Mouse (Mus musculus): ENCODE measurements at regions not wholly inside any gene's neighbourhood (a gene's known extent, or its start where the extent isn't known, plus 50 kb on each side); places are given as distances from the start of the nearest gene placed in this dataset.

DNA sequence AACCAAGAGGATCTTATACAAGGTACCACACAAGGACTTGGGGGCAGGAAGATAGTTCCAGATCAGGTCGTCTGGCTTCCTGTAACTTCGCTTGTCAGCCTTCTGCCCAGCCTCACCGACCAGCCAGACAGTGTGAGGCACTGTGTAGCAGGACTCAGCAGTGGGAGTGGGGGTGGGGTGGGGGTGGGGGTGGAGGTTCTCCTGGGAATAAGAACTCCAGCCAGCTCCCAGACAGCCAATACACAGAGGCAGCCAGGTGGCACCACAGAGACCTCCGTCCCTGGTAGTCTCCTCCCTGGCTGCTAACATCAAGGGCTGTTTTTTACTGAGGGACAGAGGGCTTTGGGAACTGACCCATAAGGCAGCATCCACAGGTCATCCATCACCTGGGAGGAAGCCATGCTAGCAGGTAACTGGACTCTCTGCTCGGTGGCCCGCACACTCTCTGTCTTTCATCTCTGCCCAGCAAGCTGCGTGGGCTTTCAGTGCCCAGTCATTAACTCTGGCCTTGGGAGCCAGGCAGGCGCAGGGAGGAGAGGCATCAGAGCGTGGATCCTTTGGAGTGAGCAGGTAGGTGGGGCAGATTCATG lies 60.3 kb upstream of the Wnt4 start:
- DNase-seq, result no peak

DNA sequence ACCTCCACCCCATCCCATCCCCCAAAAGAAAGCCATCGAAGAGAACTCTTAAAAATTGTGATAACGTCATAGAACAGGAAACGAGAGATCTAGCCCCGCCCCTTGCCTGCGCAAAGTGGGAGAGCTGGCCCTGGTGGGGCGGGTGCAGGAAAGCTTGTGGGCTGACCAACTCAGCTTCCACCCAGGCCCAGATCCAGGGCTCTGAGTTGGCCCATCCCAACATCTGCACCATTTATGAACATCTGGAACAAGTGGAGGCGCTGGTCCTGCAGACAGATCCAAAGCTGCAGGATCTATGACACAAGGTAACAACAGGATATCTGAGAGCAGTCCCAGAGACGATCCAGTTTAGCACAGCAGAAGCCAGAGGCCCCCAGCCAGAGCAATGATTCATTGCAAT lies 62.7 kb upstream of the Wnt4 start:
- DNase-seq, result peak; percentile 20

DNA sequence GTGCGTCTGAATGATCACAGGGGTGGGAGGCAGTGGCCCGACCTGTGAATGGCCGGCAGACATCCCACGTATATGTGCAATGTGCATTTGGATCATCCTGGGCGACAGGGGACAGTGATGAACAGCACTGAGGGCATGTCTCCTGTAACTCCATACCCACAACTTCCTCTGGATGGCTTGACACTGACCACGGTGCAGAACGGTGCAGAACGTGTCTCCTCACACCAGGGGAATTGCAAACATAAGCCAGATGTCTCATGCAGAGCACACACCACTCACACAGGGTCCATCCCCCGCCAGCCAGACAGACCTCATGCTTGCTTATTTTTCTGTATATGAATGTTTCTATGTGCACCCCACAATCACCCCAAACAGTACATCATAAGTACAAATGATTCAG lies 64.4 kb upstream of the Wnt4 start:
- DNase-seq, result no peak

DNA sequence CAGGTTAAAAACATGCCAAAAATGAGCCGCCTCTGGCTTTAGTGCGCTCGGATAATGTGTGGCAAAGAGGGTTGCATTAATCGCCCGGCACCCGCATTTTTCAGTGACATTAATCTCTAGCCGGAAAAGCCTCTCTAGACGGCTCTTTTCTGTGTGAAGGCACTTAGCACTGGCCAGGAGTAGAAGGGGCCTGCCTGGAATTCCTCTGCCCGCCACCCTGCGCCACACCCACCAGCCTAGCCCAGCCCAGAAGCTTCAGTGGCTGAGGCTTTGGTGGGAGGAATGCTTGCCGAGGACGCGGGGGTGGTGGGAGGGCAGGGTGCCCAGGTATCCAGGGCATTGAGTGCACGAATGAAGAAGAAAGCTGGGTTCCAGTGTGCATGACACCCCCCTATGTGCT lies 65.2 kb upstream of the Wnt4 start:
- DNase-seq, result no peak

DNA sequence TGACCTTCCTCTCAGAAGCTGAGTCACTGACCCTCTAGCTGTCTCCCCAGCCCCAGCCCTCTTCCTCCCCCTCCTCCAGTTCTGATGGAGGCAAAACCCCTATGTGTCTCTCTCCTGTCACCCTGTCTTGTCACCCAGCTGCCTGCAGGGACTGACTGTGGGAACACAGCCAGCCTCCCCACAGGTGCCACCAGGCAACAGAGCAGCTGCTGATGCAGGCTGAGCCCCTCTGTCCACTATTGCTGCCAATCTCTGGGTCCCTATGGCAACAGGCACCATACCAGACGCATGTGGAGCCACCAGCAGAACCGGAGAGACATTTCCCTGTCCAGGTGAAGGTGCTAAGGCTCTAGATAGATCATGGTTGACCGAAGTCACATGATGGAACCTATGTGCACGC lies 66.0 kb upstream of the Wnt4 start:
- DNase-seq, result no peak

DNA sequence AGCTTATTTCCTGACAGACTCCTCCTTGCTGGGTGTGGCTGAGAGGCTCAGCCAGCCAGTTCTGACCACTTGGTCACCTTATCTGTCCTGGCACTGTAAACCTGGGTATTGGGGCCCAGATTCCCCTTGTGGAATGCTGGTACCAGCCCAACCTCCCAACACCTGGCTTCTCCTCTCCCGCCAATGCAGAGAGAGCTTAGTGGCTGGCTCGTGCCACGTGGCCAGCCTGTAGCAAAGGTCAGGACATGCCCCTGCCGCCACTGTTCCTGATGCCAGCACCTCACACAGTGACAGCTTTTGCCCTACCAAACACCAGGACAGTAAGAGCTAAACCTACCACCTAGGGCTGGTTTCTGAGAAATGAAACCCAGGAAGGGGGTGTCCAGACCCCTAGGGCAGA lies 66.8 kb upstream of the Wnt4 start:
- DNase-seq, result no peak

DNA sequence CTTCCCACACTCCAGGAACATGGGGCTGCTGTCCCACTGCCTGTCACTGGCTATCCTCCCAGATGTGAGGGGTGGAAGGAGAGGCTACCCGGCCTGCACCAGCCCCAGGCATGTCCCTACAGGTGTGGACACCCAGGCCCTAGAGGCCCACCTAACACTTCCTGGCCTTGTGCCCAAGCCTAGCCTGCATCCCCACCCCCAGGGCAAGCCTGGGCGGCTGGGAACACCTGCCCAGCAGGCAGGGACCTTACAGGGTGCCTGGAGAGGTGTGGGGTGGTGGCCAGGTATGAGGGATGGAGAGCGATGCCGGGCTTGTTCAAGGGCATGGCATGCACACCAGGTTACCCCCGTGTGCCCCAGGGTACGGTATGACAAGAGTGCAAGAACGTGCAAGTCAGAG lies 76.3 kb upstream of the Wnt4 start:
- DNase-seq, result no peak

DNA sequence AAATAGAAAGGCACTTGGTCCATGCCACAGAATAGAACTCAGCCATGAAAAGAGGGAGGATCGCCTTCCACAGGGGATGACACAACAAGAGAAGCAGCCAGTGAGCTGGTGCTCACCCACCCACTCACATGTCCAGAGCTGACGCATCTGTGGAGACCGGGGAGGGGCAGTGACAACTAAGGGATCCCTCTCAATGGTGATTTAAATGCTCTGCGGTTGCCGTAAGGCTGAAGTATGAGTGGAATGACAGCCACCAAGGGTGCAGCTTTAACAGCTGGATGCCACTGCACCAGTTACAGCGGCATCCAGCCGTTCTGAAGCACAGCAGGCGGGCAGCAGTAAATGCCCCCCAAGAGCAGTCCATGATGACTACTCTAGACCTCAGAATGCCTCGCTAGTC lies 76.9 kb upstream of the Wnt4 start:
- DNase-seq, result no peak

DNA sequence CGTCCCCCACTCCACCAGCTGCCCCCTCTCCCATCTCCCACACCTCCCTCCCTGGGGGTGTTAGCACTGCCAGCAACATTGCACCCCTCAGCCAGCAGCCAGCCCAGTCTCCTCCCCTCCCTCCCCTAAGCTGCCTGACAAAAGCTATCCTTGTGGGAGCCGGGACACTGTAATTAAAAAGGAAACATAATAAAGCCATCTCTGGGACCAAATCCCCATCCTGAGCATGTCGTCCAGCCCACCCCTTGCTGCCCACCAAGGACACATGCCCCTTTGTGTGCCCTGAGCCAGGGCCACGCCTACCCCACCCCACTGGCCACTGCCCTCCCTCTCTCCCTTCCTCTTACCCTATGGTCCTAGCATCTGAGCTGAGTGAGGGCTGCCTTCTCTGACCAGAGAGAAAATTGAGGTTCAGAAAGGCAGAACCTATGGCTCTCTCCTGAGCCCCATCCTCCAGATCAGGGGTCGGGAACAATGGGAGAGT lies 80.8 kb upstream of the Wnt4 start:
- no peak for DNase-seq

DNA sequence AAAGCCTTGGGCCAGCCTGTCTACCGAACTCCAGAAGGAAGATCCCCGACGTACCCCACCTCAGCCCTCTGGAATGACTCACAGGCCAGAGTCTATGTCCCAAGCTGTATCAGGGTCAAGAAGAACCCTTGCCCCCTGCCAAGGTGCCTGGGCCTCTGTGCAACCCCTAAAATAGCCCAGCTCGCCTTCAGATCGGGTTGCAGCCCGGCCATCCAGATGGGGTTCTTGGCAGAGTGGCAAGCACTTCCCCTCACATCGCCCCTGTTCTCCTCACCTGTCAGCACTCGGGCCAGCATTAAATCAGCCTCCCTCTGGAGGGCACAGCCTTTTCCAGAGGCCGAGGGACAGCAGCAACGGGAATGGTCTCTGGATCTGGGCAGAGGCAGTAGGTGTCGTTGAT lies 83.2 kb upstream of the Wnt4 start:
- no peak for DNase-seq

DNA sequence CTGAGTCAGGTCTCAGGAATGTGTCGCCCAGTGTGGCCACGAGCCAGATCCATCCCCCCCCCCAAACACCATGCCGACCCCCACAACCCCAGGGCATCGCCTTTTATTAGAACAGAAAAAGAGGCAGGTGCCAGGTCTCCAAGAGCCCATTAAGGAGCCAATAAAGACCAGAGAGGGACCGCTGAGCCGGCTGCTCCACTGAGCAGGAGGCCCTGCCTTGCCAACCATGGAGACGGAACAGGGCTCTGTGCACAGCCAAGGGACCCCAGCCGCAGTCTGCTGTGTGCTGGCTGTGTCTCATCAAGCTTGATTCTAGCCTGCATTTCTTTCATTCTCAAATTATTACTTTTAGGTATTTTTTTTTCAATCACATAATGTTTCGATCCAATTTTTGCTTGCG lies 86.7 kb upstream of the Wnt4 start:
- no peak for DNase-seq

DNA sequence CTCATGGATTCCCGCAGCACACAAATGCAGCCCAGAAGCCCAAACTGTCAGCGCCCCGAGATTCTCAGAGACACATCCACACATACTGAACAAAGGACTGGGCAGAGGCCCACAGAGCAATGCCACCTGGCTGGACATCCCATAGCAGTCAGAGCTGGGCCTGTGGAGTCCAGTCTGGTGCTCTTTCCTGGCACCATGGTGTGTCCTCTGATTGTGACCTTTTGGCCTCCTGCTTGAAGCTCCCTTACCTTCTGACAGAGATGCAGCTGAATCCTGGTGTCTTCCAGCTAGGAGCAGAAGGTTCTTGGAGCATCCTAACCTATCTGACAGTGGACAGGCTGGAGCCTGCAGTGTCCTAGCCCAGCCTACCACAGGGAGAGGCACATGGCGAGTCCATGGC lies 87.5 kb upstream of the Wnt4 start:
- no peak for DNase-seq

DNA sequence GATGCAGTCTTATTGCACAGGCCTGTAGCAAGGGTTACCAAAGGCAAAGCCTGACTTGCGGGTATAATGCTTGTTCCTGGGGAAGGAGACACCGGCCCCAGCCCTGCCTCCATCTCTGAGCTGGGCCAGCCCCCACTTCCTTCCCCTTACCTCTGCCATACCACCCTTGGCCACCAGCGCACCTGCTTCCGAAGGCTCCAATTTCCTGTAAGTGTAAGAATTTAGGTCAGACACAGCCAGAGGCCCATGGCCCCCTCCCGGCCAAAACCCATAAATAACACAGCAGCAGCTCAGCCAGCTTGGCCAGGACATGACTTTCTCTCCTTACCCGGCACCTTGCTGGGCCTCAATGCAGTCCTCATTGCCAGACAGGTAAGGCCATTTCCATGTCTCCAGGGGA lies 88.2 kb upstream of the Wnt4 start:
- DNase-seq, result peak; percentile 87

DNA sequence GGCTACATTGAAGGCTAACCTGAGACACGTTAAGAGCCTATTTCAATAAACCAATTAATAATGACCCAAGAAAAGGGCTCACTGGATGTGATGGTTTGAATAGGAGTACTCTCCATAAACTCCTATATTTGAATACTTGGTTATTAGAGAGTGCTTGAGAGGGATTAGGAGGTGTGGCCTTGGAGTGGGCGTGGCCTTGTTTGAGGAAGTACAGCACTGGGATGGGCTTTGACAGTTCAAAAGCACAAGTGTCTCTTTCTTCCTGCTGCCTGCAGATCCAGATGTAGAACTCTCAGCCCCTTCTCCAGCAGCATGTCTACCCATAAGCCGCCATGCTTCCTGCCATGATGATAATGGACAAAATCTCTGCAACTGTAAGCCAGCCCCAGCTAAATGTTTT lies 89.7 kb upstream of the Wnt4 start:
- peak; percentile 27 for DNase-seq

DNA sequence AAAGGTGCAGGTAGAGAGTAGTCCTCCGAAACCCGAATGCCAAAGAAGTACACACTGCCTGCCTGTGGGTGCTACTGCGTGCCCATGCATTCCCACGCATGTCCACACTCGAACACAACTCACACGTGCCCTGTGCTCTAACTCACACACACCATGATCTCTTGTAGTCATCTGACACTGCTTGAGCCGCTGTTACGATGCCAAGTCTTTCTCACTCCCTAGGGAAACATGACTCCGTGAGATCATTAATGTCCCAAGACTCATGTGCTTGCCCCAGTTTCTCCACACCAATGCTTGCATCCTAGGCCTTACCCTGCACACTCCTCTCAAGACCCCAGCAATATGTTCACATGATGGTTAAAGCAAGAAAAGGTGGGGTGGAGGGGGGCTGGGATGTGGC lies 90.2 kb upstream of the Wnt4 start:
- DNase-seq, result no peak

DNA sequence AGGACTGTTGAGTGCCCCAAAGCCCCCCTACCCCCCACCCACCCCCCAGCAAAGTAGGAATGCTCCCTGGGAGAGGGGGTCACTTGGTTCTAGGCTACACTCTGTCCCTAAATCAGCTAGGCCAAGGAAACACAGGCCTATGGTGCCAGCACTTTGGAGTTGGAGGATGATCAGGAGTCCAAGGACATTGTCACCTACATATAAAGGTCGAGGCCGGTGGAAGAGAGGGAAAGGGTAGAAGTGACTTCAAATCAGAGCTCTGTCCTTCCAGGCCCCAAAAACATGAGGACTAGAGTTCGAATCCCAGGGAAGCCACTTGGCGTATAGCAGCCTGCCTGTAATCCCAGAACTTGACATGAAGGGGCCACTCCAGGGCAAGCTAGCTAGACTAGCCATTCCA lies 92.3 kb upstream of the Wnt4 start:
- no peak for DNase-seq

DNA sequence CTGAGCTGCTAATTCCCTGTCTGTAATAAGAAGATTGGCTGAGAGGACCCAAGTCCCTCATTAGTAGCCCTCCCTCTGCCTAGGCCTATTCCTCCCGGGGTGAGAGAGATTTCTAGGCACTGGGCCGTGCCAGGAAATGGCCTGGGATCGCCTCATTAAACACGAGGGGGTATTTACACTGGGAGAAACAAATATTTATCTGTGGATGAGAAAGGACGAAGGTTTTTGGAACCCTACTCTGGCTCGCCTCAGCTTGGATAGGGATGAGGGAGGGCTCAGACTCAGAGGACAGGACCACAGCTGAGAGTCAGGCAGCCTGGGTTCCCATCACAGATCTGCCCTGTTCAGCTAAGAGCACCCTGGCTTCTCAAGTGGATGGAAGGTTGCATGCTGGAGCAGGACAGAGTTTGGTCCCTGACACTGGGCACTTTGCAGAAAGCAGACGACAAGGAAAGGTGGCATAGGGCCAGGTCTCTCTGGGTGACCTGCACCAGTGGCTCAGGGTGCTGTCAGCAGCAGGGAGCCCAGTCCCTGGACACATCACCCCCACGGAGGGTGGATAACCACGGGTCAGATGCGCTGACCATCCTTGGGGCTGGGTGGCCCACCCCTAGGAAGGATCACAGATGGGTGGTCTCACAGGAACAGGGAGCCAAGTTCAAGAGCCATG lies 94.0 kb upstream of the Wnt4 start:
- DNase-seq, result no peak

DNA sequence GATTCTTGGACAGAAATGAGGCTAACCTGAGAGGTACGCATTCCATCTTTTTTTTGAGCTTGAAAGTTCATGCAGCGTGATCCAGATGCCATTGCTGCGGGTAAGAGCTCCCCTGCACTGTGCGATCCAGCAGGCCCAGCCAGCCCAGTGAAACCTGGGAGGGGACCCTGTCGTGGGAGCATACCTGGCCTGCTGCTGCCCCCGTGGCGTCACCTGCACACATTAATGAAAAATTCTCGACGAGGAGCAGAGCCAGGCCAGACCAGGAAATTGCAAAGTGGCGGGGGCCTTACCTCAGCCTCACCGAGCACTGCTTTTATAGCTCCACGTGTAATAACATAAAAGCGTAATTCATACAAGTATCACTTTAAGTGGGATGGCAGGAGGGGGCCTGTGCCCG lies 94.7 kb upstream of the Wnt4 start:
- DNase-seq, result no peak

DNA sequence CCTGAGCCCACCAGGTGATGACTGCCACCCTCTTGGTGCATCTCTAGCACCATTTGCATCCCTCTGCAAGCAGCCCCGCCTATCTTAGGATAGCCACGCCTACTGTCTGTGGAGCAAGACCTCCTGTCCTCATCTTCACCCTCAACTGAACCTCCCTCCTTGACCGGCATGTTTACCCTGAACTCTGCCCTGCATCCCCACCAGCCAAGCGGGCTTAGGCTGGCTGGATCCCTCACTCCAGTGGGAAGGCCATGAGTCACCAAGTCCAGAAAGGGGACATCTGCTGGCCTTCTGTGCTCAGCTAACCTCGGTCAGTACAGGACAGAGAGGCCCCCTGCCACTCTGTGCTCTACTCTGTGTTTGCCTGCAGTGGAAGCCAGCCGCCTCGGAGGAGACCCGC lies 96.0 kb upstream of the Wnt4 start:
- no peak for DNase-seq

DNA sequence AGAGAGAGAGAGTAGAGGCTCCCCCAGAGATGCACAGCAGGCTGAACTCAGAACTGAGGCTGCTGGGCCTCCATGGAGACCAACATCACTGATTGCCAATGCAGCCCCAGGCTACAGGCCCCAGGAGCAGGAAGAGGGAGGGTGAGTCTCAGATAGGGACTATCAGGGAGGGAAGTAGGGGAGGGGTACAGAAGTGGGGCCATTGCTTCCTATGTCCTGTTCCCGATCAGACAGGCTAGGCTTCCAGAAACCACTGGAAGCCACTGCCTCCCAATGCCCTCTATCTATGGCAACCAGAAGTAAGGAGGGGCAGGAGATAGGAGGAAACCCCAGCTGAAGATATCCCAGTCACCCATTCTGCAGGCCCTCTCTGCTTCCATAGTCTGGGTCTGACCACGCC lies 97.2 kb upstream of the Wnt4 start:
- DNase-seq, result no peak

DNA sequence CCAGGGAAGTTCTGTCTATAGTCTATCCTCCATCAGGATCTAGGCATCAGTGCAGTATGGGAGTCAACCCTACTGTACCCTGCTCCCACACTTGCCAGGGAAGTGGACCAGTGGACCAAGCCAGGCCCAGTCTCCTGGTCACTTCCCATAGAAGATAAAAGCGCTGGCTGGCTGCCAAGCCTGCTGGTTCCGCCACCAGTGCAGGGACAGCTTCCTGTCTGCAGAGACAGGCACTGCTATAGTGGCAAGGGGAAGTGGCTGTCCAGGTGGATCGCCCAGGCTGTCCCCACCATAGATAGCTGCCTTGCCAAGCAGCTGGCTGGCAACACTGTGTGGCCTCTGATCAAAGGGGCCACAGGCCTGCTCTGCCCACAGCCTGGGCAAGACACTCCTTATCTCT lies 98.5 kb upstream of the Wnt4 start:
- DNase-seq, result no peak

DNA sequence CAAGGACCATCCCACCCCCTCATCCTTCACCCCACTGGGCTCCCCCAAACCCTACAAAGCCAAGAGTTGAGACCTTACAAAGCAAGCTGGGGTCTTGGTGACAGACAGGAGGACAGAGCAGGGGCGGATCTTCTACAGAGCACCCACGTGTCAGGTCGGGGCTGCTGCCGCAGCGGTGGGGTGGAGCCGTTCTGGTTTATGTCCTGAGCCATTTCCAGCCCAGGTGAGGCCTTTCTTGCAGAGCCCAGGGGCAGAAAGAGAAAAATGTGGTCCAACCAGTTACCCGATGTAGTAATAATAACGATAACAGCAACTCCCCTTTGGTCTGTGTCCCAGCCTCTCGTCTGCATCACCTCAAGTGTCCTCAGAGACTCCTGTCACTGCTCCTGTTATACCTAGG lies 112.4 kb upstream of the Wnt4 start:
- no peak for DNase-seq

DNA sequence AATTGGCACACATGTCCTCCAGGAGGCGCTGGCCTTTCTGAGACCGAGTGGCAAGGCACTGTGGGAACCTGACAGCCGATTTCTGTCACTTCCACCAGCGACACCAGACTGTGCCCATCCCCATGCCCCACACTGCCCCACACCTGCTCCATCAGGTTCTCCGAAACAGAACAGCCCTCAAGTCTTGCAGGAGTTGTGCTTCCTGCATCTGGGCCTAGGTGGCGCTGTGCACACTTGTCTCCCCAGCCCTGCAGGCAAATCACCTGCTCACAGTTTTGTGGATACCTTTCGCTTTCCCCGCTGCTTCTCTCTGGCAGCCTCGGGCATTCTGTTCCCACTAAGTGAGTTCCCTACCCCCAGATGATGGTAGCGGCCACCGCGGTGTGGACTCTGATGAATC lies 112.9 kb upstream of the Wnt4 start:
- peak; percentile 88 for DNase-seq

DNA sequence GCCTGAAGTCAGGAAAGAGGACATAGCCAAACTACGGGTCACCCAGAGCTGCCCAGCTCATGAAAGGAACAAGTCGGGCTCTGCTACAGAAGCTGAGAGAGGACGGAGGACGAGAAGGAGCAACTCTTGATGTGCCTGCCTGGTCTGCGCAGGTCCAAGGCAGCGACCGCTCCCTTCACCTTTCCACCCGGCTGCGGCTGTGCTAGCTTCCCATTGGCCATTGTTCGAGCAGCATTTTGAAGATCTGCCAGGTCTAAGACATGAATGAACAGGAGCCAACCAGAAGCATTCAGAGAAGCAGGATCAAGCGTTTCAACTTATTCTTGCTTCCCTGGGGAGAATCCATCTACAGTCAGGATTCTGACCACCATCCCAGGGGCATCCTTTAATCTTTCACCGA lies 113.3 kb upstream of the Wnt4 start:
- DNase-seq, result no peak

DNA sequence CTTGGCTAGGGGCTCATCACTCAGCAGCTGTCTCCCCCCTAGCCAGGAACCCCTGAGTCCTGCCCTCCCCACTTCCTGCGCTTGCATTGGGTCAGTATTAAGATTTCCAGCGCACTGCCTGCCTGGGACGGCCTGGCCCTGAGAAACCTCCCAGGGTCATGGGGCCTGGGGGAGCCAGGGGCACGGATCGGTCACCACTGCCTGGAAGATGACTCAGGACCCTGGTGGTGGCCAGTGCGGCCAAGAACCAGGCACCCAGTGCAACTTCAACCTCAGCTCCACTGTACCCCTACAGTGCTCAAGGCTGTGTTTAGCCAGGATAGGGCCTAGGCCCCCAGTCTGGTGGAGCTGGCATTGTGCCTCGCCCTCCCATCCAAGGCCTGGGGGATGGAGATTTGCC lies 111.9 kb upstream of the Zbtb40 start:
- DNase-seq, result no peak

All from thymus, postnatal 4 days (tissue).